Mouse (Mus musculus) embryonic facial prominence, embryonic 12.5 days (tissue): ENCODE data around the gene Ubr3. TPM values are rescaled to one million over a fixed set of nuclear protein-coding genes. Genes with fewer than 3 reads are reported as not detected.

ENCODE experiments used
- ATAC-seq: fragments of 200-750 bp; cut with Nextera tagmentation; 2 replicates; pipeline ENCODE4 v1.8.0; 2017; ENCODE audit not compliant: insufficient number of reproducible peaks, insufficient read depth, low FRiP score, low TSS enrichment
- H3K27ac ChIP-seq: fragments of 300-500 bp; sonication (generic); 2 replicates; pipeline ENCODE4 v1.5.1; 2016; ENCODE audit warnings: mild to moderate bottlenecking
- H3K27me3 ChIP-seq: fragments of 300-500 bp; sonication (generic); 2 replicates; pipeline ENCODE4 v1.6.1; 2016; ENCODE audit warnings: mild to moderate bottlenecking, moderate library complexity
- H3K36me3 ChIP-seq: fragments of 300-500 bp; sonication (generic); 2 replicates; pipeline ENCODE4 v1.6.1; 2016; ENCODE audit warnings: mild to moderate bottlenecking
- H3K4me1 ChIP-seq: fragments of 300-500 bp; sonication (generic); 2 replicates; pipeline ENCODE4 v1.6.1; 2016
- H3K4me2 ChIP-seq: fragments of 300-500 bp; sonication (generic); replicated peaks from 2 replicates; pipeline ENCODE4 v1.6.1; 2016; ENCODE audit warnings: mild to moderate bottlenecking, moderate library complexity
- H3K4me3 ChIP-seq: fragments of 300-500 bp; sonication (generic); 2 replicates; pipeline ENCODE4 v1.5.1; 2016; ENCODE audit warnings: mild to moderate bottlenecking
- H3K9ac ChIP-seq: fragments of 300-500 bp; sonication (generic); 2 replicates; pipeline ENCODE4 v1.6.1; 2016; ENCODE audit warnings: mild to moderate bottlenecking, moderate library complexity
- H3K9me3 ChIP-seq: fragments of 300-500 bp; sonication (generic); 2 replicates; pipeline ENCODE4 v1.6.1; 2016; ENCODE audit warnings: mild to moderate bottlenecking, moderate library complexity
- WGBS: fragments of 180-500 bp; shearing (Covaris S2); methylation state at CpG from one replicate; pipeline ENCODE4 v1.1.7; 2016; 5-methylcytosine and 5-hydroxymethylcytosine counted together
- polyA plus RNA-seq: library from polyadenylated mRNA; unstranded; fragments of >200 nt; fragmentation: Nextera tagmentation; extraction: Ambion mirVana; gene quantifications from 2 replicates; pipeline ENCODE4 v1.2.1, GENCODE M21; 2016

Ubr3 gene
- polyA plus RNA-seq, 1 experiment from 2014 or later = 19.9 TPM

DNA sequence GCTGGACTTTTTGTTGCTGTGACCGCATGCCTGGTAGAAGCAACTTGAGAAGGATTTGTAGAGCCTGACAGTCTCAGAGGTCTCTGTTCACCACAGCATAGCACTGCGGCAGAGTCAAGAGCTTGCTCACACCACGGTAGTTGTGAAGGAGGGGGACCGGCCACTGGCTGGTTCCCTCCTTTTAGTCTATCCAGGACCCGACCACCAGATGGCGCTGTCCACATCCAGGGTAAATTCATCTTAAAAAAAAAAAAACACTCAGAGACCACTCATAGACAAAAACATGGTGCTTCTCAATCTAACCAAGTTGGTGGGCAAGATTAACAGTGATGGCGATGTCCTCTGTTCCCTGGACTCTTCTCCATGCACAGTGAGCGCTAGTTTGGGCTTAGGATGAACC is 140.2 kb downstream of the Ubr3 start:
- H3K27ac ChIP-seq = no peak overlapping the region
- no peak overlapping the region for H3K4me2 ChIP-seq
- H3K27me3 ChIP-seq = no peaks in the 10 kb centered on the region
- no peak for ATAC-seq
- H3K9me3 ChIP-seq = no peaks in the 10 kb centered on the region
- no peak overlapping the region for H3K9ac ChIP-seq
- H3K36me3 ChIP-seq = no peaks in the 10 kb centered on the region
- 76% methylated on average over 8 of the region's 8 CpGs for WGBS
- H3K4me3 ChIP-seq = no peak overlapping the region
- H3K4me1 ChIP-seq = peaks cover 7% of the 10 kb centered on the region; the same call in 1 of the 2 replicates

DNA sequence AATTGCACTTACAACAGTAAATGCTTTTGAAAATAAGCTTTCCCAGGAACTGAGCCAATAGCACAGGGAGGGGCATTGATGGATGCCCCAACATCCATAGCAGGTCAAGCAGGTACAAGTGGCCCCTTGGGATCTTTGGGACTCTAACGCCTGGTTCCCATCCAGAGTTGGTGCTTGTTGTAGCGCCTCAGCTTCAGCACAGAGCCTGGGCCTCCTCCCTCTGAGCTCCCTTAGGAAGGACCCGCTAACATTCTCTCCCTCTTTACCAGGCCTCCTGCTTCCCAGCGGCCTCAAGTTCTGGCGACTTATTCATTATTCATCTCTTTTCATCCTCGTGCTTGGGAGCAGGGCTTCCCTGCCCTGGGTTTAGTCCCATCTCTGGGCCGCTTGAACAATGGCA is 141.7 kb downstream of the Ubr3 start, which contains the start of gene Myo3b:
Gene Myo3b, plus strand, starts transcription at position 375 of the 400 bp plus-strand sequence.
- 21% methylated on average over 7 of the region's 7 CpGs for WGBS
- H3K9ac ChIP-seq = no peak within 1 kb of the TSS
- no peaks in the 10 kb centered on the region for H3K9me3 ChIP-seq
- no peak for ATAC-seq
- H3K36me3 ChIP-seq = no peaks in the 10 kb centered on the region
- H3K27ac ChIP-seq = no peak within 1 kb of the TSS
- no peaks in the 10 kb centered on the region for H3K27me3 ChIP-seq
- H3K4me2 ChIP-seq = 0 out of 2 replicates have a peak within 1 kb of the TSS, but pooled peaks have one; percentile 18
- H3K4me3 ChIP-seq = no peak within 1 kb of the TSS
- peaks cover 7% of the 10 kb centered on the region; the same call in 1 of the 2 replicates for H3K4me1 ChIP-seq

DNA sequence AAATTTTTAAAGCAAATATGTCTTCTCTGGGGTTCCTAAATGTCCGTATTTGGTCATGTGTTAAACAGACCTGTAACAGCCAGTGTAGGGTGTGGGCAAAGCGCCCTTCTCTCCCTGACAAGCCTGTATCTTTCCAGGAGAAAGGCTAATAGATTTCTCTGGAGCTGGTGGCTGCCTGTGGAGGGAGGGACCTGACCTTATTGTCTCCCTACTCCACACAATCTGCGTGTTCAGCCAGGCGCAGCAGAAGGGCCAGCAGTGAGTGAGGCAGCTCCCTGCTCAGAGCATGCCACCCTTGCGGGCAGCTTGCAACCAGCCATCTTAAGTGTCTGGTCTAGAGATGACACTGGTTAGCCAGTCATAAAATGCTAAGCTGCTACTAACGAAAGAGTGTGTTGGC is 147.4 kb downstream of the Ubr3 start:
- H3K36me3 ChIP-seq = no peaks in the 10 kb centered on the region
- no peaks in the 10 kb centered on the region for H3K4me1 ChIP-seq
- H3K4me3 ChIP-seq = no peak overlapping the region
- no peak for ATAC-seq
- no peaks in the 10 kb centered on the region for H3K27me3 ChIP-seq
- WGBS = 50% methylated on average over 6 of the region's 6 CpGs
- no peak overlapping the region for H3K9ac ChIP-seq
- no peaks in the 10 kb centered on the region for H3K9me3 ChIP-seq
- H3K27ac ChIP-seq = no peak overlapping the region
- H3K4me2 ChIP-seq = no peak overlapping the region

DNA sequence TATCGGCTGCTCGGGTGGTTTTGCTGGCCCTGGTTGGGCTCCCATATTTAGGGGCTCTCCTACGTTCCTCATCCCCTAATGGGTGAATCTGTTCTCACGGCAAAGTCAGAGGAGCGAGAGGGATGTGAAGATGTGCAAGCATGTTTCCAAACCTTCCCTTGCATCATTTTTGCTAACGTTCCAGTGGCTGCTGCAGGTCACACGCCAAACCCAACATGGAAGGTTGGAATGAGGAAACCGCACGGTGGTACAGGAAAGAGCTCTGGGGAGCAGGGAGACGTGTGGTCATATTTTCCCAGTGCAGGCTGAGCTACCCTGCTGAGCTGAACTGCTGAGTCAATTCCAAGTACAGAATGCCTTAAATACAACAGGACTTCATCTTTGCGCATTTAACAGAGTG is 150.8 kb downstream of the Ubr3 start:
- no peaks in the 10 kb centered on the region for H3K27me3 ChIP-seq
- WGBS = 89% methylated on average over 11 of the region's 11 CpGs
- no peak for ATAC-seq
- H3K4me2 ChIP-seq = no peak overlapping the region
- H3K27ac ChIP-seq = no peak overlapping the region
- no peak overlapping the region for H3K4me3 ChIP-seq
- no peaks in the 10 kb centered on the region for H3K36me3 ChIP-seq
- no peaks in the 10 kb centered on the region for H3K9me3 ChIP-seq
- H3K9ac ChIP-seq = no peak overlapping the region
- H3K4me1 ChIP-seq = no peaks in the 10 kb centered on the region

DNA sequence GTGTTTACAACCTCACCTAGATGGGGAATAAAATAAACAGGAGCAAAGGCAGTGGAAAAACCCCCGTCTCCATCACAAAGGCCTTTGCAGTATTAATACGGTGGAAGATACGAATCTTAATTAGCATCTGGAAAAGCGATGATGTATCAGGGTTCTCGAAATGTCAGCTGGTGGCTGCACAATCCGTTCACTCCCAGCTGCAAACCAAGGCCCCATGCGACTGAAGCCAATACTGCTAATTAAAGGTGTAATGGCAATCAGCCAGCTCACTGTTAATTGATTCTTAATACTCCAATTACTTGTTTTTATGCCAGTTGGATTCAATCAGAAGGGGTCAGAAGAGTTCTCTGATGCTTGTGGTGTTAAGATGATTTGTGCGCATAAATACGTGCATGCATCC is 156.8 kb downstream of the Ubr3 start:
- Histone ChIP-seq H3K9ac (no peak overlapping the region), H3K36me3 (no peaks in the 10 kb centered on the region), H3K4me1 (peaks cover 4% of the 10 kb centered on the region; the same call in 1 of the 2 replicates), H3K4me3 (no peak overlapping the region), H3K27me3 (no peaks in the 10 kb centered on the region), H3K9me3 (no peaks in the 10 kb centered on the region), H3K27ac (no peak overlapping the region), H3K4me2 (no peak overlapping the region)
- WGBS = 85% methylated on average over 9 of the region's 9 CpGs
- ATAC-seq = no peak

DNA sequence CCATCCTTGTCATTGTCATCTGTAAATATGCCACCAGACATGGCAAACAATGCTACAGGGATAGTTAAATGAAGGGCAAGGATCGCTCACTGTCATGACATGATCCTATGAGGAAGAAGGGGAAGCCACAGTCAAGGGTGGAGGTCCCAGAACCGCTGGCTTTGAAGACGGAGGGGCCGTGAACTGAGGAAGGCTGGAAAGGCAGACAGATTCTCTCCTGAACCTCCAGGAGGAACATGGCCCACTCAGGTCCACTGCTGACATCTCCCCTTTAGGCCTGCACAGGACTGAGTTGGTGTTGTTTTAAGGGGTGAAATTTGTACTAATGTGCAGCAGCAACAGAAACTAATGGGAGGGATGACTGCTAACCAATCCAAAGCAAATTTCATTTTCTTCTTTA is 161.2 kb downstream of the Ubr3 start:
- H3K27me3 ChIP-seq = no peaks in the 10 kb centered on the region
- no peak overlapping the region for H3K27ac ChIP-seq
- H3K4me1 ChIP-seq = peaks cover 7% of the 10 kb centered on the region; the same call in 1 of the 2 replicates
- no peaks in the 10 kb centered on the region for H3K9me3 ChIP-seq
- no peaks in the 10 kb centered on the region for H3K36me3 ChIP-seq
- H3K4me2 ChIP-seq = no peak overlapping the region
- no peak for ATAC-seq
- no peak overlapping the region for H3K4me3 ChIP-seq
- WGBS = 84% methylated on average over 4 of the region's 4 CpGs
- H3K9ac ChIP-seq = no peak overlapping the region

DNA sequence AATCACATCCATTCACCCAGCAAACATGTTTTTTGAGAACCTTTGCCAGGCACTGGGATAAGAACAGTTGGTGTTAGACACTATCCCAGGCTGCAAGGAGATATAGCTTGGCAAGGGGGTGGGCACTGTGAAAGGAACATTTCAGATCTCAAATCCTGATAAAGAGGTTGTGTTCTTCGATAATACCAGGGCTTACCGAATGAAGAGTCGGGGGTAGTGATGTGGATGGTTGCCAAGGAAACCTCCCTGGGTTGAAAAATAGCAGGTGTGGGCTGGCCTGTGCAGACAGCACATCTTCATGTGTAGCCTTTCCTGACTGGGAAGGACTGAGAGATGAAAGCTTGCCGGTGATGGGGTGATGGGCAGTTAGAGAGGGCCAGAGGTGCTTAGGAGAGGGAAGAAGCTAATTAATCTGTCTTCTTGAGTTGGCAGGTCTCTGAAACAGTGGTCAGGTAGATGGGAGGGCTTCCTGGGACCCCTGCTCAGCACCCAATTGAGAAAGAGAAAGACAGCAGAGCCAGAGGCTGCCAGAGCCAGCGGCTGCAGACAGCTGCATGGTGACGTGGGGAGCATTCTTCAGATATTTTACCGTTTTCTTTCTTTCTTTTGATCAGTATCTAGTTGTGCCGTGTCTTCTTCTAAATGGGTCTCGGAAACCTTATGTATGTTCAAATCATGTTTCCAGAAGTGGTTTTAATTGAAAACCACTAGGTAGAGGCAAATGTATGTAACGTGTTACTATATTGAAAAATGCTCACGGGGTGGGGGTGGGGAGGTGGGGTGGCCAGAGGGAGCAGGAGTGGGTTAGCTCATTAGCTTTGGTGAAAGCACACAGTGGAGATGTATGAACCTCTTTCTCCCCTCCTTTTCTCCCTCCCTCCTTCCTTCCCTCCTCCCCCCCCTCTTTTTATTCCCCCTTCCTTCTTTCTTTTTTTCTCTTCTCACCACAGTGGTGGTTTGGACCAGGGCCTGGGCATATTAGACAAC is 163.6 kb downstream of the Ubr3 start:
- no peaks in the 10 kb centered on the region for H3K9me3 ChIP-seq
- H3K36me3 ChIP-seq = no peaks in the 10 kb centered on the region
- ATAC-seq = no peak
- no peak overlapping the region for H3K4me3 ChIP-seq
- no peak overlapping the region for H3K4me2 ChIP-seq
- no peak overlapping the region for H3K9ac ChIP-seq
- peaks cover 3% of the 10 kb centered on the region; the same call in 1 of the 2 replicates for H3K4me1 ChIP-seq
- no peaks in the 10 kb centered on the region for H3K27me3 ChIP-seq
- H3K27ac ChIP-seq = no peak overlapping the region
- 51% methylated on average over 11 of the region's 11 CpGs for WGBS

DNA sequence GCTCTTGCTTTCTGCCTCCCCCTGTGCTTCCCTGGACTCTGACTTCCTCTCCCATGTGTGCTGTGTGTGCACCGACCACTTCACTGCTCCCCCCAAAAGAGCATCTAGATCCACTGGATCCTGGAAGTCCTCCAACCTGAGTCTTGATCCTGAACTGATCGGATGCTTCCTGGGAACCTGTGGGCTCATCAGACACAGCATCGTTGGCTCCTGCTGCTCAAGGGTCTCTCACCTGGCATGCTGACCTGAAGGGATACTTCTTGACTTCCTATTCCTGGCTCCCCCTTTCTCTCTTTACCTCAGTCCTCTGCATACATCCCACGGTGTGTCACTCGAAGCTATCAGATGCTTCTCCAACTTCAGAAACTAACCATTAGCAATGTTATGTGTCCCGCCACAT is 168.1 kb downstream of the Ubr3 start:
- no peak overlapping the region for H3K27ac ChIP-seq
- no peaks in the 10 kb centered on the region for H3K36me3 ChIP-seq
- ATAC-seq = no peak
- H3K4me3 ChIP-seq = no peak overlapping the region
- H3K27me3 ChIP-seq = no peaks in the 10 kb centered on the region
- H3K9me3 ChIP-seq = no peaks in the 10 kb centered on the region
- H3K9ac ChIP-seq = no peak overlapping the region
- H3K4me1 ChIP-seq = peaks cover 3% of the 10 kb centered on the region; the same call in 1 of the 2 replicates
- WGBS = 81% methylated on average over 6 of the region's 6 CpGs
- no peak overlapping the region for H3K4me2 ChIP-seq

DNA sequence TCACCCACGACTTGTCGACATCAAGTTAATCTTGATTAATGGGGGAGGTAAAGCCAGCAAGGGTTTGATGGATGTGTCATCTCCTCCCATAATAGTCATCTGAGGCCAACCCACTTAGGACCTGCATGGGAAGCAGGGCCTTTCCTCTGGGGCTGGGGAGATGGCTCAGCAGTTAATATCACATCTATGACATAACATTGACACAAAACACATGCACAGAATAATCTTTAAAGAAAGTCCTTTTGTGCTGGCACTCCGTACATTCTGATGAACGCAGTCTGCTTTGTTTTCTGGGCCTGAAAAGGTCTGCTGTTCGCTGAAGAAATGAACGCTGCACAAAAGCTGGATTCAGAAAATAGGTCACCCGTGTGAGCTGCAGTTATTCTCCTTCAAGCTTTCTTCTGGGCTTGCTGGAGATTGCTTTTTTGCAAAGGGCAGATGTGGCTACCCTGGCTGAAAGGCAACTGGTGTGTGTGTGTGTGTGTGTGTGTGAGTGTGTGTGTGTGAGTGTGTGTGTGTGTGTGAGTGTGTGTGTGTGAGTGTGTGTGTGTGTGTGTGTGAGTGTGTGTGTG is 168.8 kb downstream of the Ubr3 start:
- WGBS = 73% methylated on average over 7 of the region's 7 CpGs
- Histone ChIP-seq H3K9ac (no peak overlapping the region), H3K4me2 (no peak overlapping the region), H3K4me3 (no peak overlapping the region), H3K27ac (no peak overlapping the region), H3K36me3 (no peaks in the 10 kb centered on the region), H3K9me3 (no peaks in the 10 kb centered on the region), H3K27me3 (no peaks in the 10 kb centered on the region), H3K4me1 (no peaks in the 10 kb centered on the region; the same call in 1 of the 2 replicates)
- ATAC-seq = no peak

DNA sequence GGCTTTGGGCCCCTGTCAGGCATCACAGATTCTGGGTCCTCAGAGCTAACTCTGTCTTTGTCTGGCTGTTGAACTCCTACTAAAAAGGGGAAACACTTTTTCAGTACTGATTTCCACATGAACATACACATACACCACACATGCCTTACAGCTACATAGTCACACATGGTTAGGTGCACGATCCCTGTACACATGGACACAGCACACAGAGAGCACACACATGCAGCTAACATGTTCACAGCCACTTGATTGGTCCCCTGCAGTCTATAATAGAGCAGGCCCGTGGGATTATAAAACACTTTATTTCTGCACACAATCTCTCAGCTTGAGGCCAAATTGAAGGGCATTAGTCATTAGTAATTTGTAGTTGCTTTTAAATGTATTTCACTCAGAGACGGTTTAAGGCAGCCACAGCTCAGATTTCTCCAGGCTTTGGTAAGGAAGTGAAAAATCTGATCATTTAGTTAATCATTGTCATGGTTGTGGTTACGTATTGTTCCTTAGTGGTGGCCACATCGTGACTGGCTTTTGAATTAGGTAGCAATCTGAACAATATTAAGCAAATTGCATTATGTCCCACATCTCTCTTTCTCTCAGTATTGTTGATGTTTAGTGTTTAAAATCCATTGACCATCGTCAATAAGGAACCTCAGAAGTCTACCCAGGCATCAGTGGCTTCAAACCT is 169.4 kb downstream of the Ubr3 start:
- WGBS = 72% methylated on average over 6 of the region's 6 CpGs
- Histone ChIP-seq H3K4me3 (no peak overlapping the region), H3K36me3 (no peaks in the 10 kb centered on the region), H3K9me3 (no peaks in the 10 kb centered on the region), H3K9ac (no peak overlapping the region), H3K4me2 (no peak overlapping the region), H3K27me3 (no peaks in the 10 kb centered on the region), H3K27ac (no peak overlapping the region), H3K4me1 (no peaks in the 10 kb centered on the region)
- ATAC-seq = no peak

DNA sequence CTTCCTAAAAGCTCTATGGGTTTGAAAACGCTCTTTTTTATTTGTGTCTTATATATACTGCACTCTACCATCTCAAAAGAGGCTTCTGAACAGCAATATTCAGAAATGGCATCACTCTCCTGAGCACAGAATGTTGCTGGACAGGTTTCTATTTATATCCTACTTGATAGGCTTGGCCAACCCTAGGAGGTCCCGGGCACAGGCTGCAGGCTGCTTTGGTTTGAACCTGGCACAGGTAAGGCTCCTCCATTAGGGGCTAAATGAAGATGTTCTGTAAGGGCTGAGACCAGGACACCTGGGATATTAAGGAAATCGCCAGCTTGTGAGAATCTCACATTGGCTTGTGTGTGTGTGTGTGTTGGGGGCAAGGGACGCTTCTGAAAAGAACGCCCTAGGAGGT is 172.8 kb downstream of the Ubr3 start:
- no peaks in the 10 kb centered on the region for H3K9me3 ChIP-seq
- H3K36me3 ChIP-seq = no peaks in the 10 kb centered on the region
- no peaks in the 10 kb centered on the region for H3K4me1 ChIP-seq
- no peak overlapping the region for H3K4me3 ChIP-seq
- no peak overlapping the region for H3K9ac ChIP-seq
- no peak overlapping the region for H3K4me2 ChIP-seq
- WGBS = 80% methylated on average over 5 of the region's 5 CpGs
- no peak overlapping the region for H3K27ac ChIP-seq
- no peaks in the 10 kb centered on the region for H3K27me3 ChIP-seq
- ATAC-seq = no peak
